Mouse (Mus musculus): ENCODE measurements around the gene Hcn2. TPM values are rescaled to one million over a fixed set of nuclear protein-coding genes. Genes with fewer than 3 reads are reported as not detected.

Gene Hcn2
- polyA plus RNA-seq, 1 experiment from 2014 or later: 0.28 TPM

- DNase-seq (ENCODE audit: low spot score): no peak
- no peak for TF ChIP-seq CTCF (IDR thresholded peaks at IDR 0.05; ENCODE audit: low read depth)
- TF ChIP-seq EP300 (optimal IDR thresholded peaks at IDR 0.05): no peak
- H3K9me3 ChIP-seq (ENCODE audit: control insufficient read depth, low read length): no peaks in the 10 kb centered on the region
- 66% methylated on average over 28 of the region's 28 CpGs for WGBS
- H3K27me3 ChIP-seq (ENCODE audit: control insufficient read depth, insufficient read depth, low read length): no peaks in the 10 kb centered on the region
- no peak overlapping the region for H3K4me3 ChIP-seq (ENCODE audit: low read depth, low read length)
- ATAC-seq (ENCODE audit: low FRiP score, low TSS enrichment): no peak
- no peak overlapping the region for H3K27ac ChIP-seq (replicated peaks)
- H3K4me1 ChIP-seq (replicated peaks; ENCODE audit: control insufficient read depth, insufficient read depth): no peaks in the 10 kb centered on the region
- no peak overlapping the region for H3K4me2 ChIP-seq (replicated peaks; ENCODE audit: low read depth)
- H3K9ac ChIP-seq (ENCODE audit: low read length): no peak overlapping the region
- no peaks in the 10 kb centered on the region for H3K36me3 ChIP-seq (ENCODE audit: control insufficient read depth, insufficient read depth, low read length)
Observed at GRCm38 (mm10) chr10:79728323-79729249, 12.2 kb downstream of the Hcn2 start.

GRCm38 (mm10) chr10:79729357-79729965 lies 13.0 kb downstream of the Hcn2 start:
- no peak for DNase-seq (ENCODE audit: low spot score)
- Histone ChIP-seq H3K4me3 (ENCODE audit: low read depth, low read length) (no peak overlapping the region), H3K9ac (ENCODE audit: low read length) (no peak overlapping the region), H3K27me3 (ENCODE audit: control insufficient read depth, insufficient read depth, low read length) (no peaks in the 10 kb centered on the region), H3K36me3 (ENCODE audit: control insufficient read depth, insufficient read depth, low read length) (0 out of 2 replicates have a peak, but pooled peaks cover 2% of the 10 kb centered on the region), H3K9me3 (ENCODE audit: control insufficient read depth, low read length) (no peaks in the 10 kb centered on the region), H3K27ac (replicated peaks) (no peak overlapping the region), H3K4me1 (replicated peaks; ENCODE audit: control insufficient read depth, insufficient read depth) (no peaks in the 10 kb centered on the region), H3K4me2 (replicated peaks; ENCODE audit: low read depth) (no peak overlapping the region)
- TF ChIP-seq CTCF (IDR thresholded peaks at IDR 0.05; ENCODE audit: low read depth) (no peak), EP300 (optimal IDR thresholded peaks at IDR 0.05) (no peak)
- 80% methylated on average over 13 of the region's 13 CpGs for WGBS
- ATAC-seq (ENCODE audit: low FRiP score, low TSS enrichment): 0 out of 2 replicates have a peak, but pooled peaks have one; percentile 10

GRCm38 (mm10) chr10:79732500-79732899 lies 16.1 kb downstream of the Hcn2 start:
- H3K9ac ChIP-seq (ENCODE audit: low read length): no peak overlapping the region
- H3K4me2 ChIP-seq (replicated peaks; ENCODE audit: low read depth): no peak overlapping the region
- DNase-seq (ENCODE audit: low spot score): no peak
- 95% methylated on average over 1 of the region's 1 CpGs for WGBS
- no peaks in the 10 kb centered on the region for H3K9me3 ChIP-seq (ENCODE audit: control insufficient read depth, low read length)
- H3K27me3 ChIP-seq (ENCODE audit: control insufficient read depth, insufficient read depth, low read length): no peaks in the 10 kb centered on the region
- no peaks in the 10 kb centered on the region for H3K4me1 ChIP-seq (replicated peaks; ENCODE audit: control insufficient read depth, insufficient read depth)
- TF ChIP-seq CTCF (IDR thresholded peaks at IDR 0.05; ENCODE audit: low read depth) (peak; percentile 65), EP300 (optimal IDR thresholded peaks at IDR 0.05) (no peak)
- H3K4me3 ChIP-seq (ENCODE audit: low read depth, low read length): no peak overlapping the region
- ATAC-seq (ENCODE audit: low FRiP score, low TSS enrichment): no peak
- H3K36me3 ChIP-seq (ENCODE audit: control insufficient read depth, insufficient read depth, low read length): peaks cover 14% of the 10 kb centered on the region
- H3K27ac ChIP-seq (replicated peaks): no peak overlapping the region

- Histone ChIP-seq H3K4me2 (replicated peaks; ENCODE audit: low read depth) (no peak overlapping the region), H3K9me3 (ENCODE audit: control insufficient read depth, low read length) (no peaks in the 10 kb centered on the region), H3K27me3 (ENCODE audit: control insufficient read depth, insufficient read depth, low read length) (no peaks in the 10 kb centered on the region), H3K4me3 (ENCODE audit: low read depth, low read length) (no peak overlapping the region), H3K36me3 (ENCODE audit: control insufficient read depth, insufficient read depth, low read length) (peaks cover 26% of the 10 kb centered on the region), H3K4me1 (replicated peaks; ENCODE audit: control insufficient read depth, insufficient read depth) (no peaks in the 10 kb centered on the region), H3K27ac (replicated peaks) (no peak overlapping the region), H3K9ac (ENCODE audit: low read length) (no peak overlapping the region)
- ATAC-seq (ENCODE audit: low FRiP score, low TSS enrichment): no peak
- WGBS: 95% methylated on average over 15 of the region's 15 CpGs
- no peak for DNase-seq (ENCODE audit: low spot score)
- TF ChIP-seq CTCF (IDR thresholded peaks at IDR 0.05; ENCODE audit: low read depth) (no peak), EP300 (optimal IDR thresholded peaks at IDR 0.05) (no peak)
Observed at GRCm38 (mm10) chr10:79733847-79734246, 17.4 kb downstream of the Hcn2 start.

GRCm38 (mm10) chr10:79735361-79735760 lies 18.9 kb downstream of the Hcn2 start:
- no peak overlapping the region for H3K4me3 ChIP-seq (ENCODE audit: low read depth, low read length)
- DNase-seq (ENCODE audit: low spot score) (peak; percentile 62), ATAC-seq (ENCODE audit: low FRiP score, low TSS enrichment) (0 out of 2 replicates have a peak, but pooled peaks have one; percentile 10)
- no peak overlapping the region for H3K9ac ChIP-seq (ENCODE audit: low read length)
- no peaks in the 10 kb centered on the region for H3K4me1 ChIP-seq (replicated peaks; ENCODE audit: control insufficient read depth, insufficient read depth)
- no peaks in the 10 kb centered on the region; the same call in 1 of the 2 replicates for H3K9me3 ChIP-seq (ENCODE audit: control insufficient read depth, low read length)
- H3K27me3 ChIP-seq (ENCODE audit: control insufficient read depth, insufficient read depth, low read length): no peaks in the 10 kb centered on the region
- 39% methylated on average over 33 of the region's 52 CpGs for WGBS
- peaks cover 41% of the 10 kb centered on the region for H3K36me3 ChIP-seq (ENCODE audit: control insufficient read depth, insufficient read depth, low read length)
- no peak overlapping the region for H3K4me2 ChIP-seq (replicated peaks; ENCODE audit: low read depth)
- peak; percentile 31 for TF ChIP-seq CTCF (IDR thresholded peaks at IDR 0.05; ENCODE audit: low read depth)
- TF ChIP-seq EP300 (optimal IDR thresholded peaks at IDR 0.05): no peak
- no peak overlapping the region for H3K27ac ChIP-seq (replicated peaks)

Data from stomach, postnatal 0 days (tissue).